Mouse (Mus musculus) liver, embryonic 11.5 days (tissue): ENCODE measurements around the gene Ptx3. TPM values are rescaled to one million over a fixed set of nuclear protein-coding genes. Genes with fewer than 3 reads are reported as not detected.
A peak's percentile ranks its signal among the peaks of the same experiment; 100 is the strongest.

Source experiments
- ATAC-seq: fragments of 200-750 bp; cut with Nextera tagmentation; replicated peaks from 2 replicates; pipeline ENCODE4 v1.8.0; 2017; ENCODE audit warnings: moderate number of reproducible peaks, mild to moderate bottlenecking, moderate TSS enrichment, moderate library complexity; ENCODE audit not compliant: low FRiP score
- DNase-seq: peaks from one replicate; pipeline ENCODE4 v3.0.0-alpha.2; 2017; ENCODE audit warnings: low spot score
- H3K27ac ChIP-seq: fragments of 300-500 bp; sonication (generic); 2 replicates; pipeline ENCODE4 v1.5.1; 2014; ENCODE audit warnings: mild to moderate bottlenecking, low read depth, low read length, control low read depth
- H3K27me3 ChIP-seq: fragments of 300-500 bp; sonication (generic); replicated peaks from 2 replicates; pipeline ENCODE4 v1.6.1; 2014; ENCODE audit warnings: low read length, mixed read lengths; ENCODE audit not compliant: control insufficient read depth, insufficient read depth
- H3K36me3 ChIP-seq: fragments of 300-500 bp; sonication (generic); 2 replicates; pipeline ENCODE4 v1.6.1; 2014; ENCODE audit warnings: mild to moderate bottlenecking, low read length, moderate library complexity, mixed read lengths; ENCODE audit not compliant: control insufficient read depth, insufficient read depth
- H3K4me1 ChIP-seq: fragments of 300-500 bp; sonication (generic); replicated peaks from 2 replicates; pipeline ENCODE4 v1.6.1; 2014; ENCODE audit warnings: low read length, mixed read lengths; ENCODE audit not compliant: control insufficient read depth, insufficient read depth
- H3K4me2 ChIP-seq: fragments of 300-500 bp; sonication (generic); 2 replicates; pipeline ENCODE4 v1.6.1; 2014; ENCODE audit warnings: mild to moderate bottlenecking, control low read depth, moderate library complexity
- H3K4me3 ChIP-seq: fragments of 300-500 bp; sonication (generic); 2 replicates; pipeline ENCODE4 v1.5.1; 2014; ENCODE audit warnings: low read depth, low read length, control low read depth
- H3K9ac ChIP-seq: fragments of 300-500 bp; sonication (generic); 2 replicates; pipeline ENCODE4 v1.6.1; 2014; ENCODE audit warnings: low read depth, low read length, control low read depth
- H3K9me3 ChIP-seq: fragments of 300-500 bp; sonication (generic); 2 replicates; pipeline ENCODE4 v1.6.1; 2016; ENCODE audit warnings: low read length, inconsistent platforms, mixed read lengths; ENCODE audit not compliant: control insufficient read depth
- WGBS: fragments of 180-500 bp; shearing (Covaris S2); extraction: QIAGEN DNeasy Blood & Tissue Kit; methylation state at CpG from one replicate; pipeline ENCODE4 v1.1.7; 2014; 5-methylcytosine and 5-hydroxymethylcytosine counted together
- polyA plus RNA-seq: library from polyadenylated mRNA; unstranded; fragments of >200 nt; fragmentation: Nextera tagmentation; extraction: Ambion mirVana; gene quantifications from 2 replicates; pipeline ENCODE4 v1.2.1, GENCODE M21; 2014

Gene Ptx3
- polyA plus RNA-seq: 1.6 and 1.8 TPM in 2 replicates

- H3K27me3 ChIP-seq: peaks cover 26% of the 10 kb centered on the region
- no peaks in the 10 kb centered on the region for H3K36me3 ChIP-seq
- H3K4me3 ChIP-seq: peak within 1 kb of the TSS; percentile 42
- peak within 1 kb of the TSS; percentile 64 for H3K4me2 ChIP-seq
- H3K27ac ChIP-seq: no peak within 1 kb of the TSS
- H3K9ac ChIP-seq: 0 out of 2 replicates have a peak within 1 kb of the TSS, but pooled peaks have one; percentile 3
- no peak for ATAC-seq
- no peaks in the 10 kb centered on the region for H3K4me1 ChIP-seq
- DNase-seq: peak; percentile 35
- H3K9me3 ChIP-seq: no peaks in the 10 kb centered on the region
- 5% methylated on average over 20 of the region's 20 CpGs for WGBS
These were observed at the start of gene Ptx3 for GRCm38 (mm10) chr3:66219655-66220191. TSS of gene Ptx3 (plus strand) at chr3:66219910.

DNA sequence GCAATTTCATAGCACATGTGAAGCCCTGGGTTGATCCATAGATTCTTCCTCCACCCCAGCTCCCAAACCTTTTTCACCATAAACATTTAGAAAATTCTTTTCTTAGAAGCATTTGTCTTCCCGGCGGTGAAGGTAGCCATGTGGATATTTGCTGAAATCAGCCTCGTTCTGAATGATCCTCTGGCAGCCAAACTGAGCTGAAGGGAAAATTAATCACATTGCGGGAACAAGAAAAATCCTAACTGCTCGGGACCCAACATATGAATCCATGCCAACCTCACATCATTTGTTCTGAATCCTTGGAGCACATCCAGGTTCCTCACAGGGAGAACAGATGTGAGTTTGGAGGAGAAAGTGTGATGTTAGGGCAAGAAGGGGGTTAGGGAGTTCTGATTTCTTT, 46.8 kb upstream of the Ptx3 start:
- Histone ChIP-seq H3K36me3 (no peaks in the 10 kb centered on the region), H3K27ac (no peak overlapping the region), H3K9ac (no peak overlapping the region), H3K27me3 (no peaks in the 10 kb centered on the region), H3K4me2 (no peak overlapping the region), H3K4me1 (no peaks in the 10 kb centered on the region), H3K4me3 (no peak overlapping the region), H3K9me3 (no peaks in the 10 kb centered on the region)
- WGBS: 74% methylated on average over 5 of the region's 5 CpGs
- ATAC-seq (no peak), DNase-seq (no peak)

- Histone ChIP-seq H3K9ac (no peak overlapping the region), H3K27ac (no peak overlapping the region), H3K4me2 (no peak overlapping the region), H3K27me3 (no peaks in the 10 kb centered on the region), H3K4me1 (no peaks in the 10 kb centered on the region), H3K9me3 (no peaks in the 10 kb centered on the region), H3K36me3 (no peaks in the 10 kb centered on the region), H3K4me3 (no peak overlapping the region)
- DNase-seq: no peak
- whole genome bisulfite sequencing: 62% methylated on average over 2 of the region's 2 CpGs
- ATAC-seq: no peak
These were observed 40.1 kb upstream of the Ptx3 start for GRCm38 (mm10) chr3:66179647-66180046.

- Histone ChIP-seq H3K27me3 (no peaks in the 10 kb centered on the region), H3K4me2 (no peak overlapping the region), H3K4me1 (no peaks in the 10 kb centered on the region), H3K9me3 (no peaks in the 10 kb centered on the region), H3K4me3 (no peak overlapping the region), H3K27ac (no peak overlapping the region), H3K9ac (no peak overlapping the region), H3K36me3 (no peaks in the 10 kb centered on the region)
- ATAC-seq (no peak), DNase-seq (no peak)
- 76% methylated on average over 3 of the region's 3 CpGs for WGBS
These were observed 25.7 kb upstream of the Ptx3 start for GRCm38 (mm10) chr3:66193910-66194562.

DNA sequence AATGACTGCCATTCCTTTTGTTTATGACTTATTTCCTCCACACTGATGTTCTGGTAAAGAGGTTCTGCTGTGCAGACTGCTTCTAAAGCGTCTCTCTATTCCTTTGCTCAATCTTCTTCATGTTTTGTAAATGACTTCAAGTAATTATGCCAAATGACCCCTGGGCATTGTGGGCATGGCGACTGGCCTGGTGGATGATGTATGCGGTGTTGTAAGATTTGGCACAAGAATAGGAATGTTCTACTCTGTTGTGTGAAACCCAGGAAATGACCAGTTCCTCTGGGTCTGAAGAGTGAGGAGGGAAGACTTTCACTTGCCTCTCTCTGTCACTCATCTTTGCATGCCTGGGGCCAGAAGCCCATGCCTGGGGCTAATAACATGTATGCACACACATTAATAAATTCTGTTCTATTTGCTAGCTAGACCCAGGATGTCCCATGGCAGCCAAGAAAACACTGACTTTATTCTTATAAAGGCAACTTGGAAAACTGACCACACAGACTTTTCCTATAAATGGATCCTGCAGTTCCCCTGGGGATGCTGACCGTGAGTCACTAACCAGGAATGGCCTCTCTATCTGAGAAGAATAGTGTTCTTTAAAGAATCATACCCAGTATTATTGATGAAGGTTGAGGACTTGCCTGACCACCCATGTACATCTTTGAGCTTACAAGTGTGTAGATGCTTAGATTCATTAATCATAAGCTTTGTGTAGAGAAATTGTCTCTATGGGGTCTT, 10.7 kb upstream of the Ptx3 start:
- Histone ChIP-seq H3K9ac (no peak overlapping the region), H3K4me2 (no peak overlapping the region), H3K9me3 (no peaks in the 10 kb centered on the region), H3K27me3 (no peaks in the 10 kb centered on the region), H3K4me1 (no peaks in the 10 kb centered on the region), H3K36me3 (no peaks in the 10 kb centered on the region), H3K4me3 (no peak overlapping the region), H3K27ac (no peak overlapping the region)
- DNase-seq: no peak
- ATAC-seq: no peak
- 76% methylated on average over 4 of the region's 4 CpGs for WGBS

- ATAC-seq: no peak
- no peak for DNase-seq
- WGBS: 93% methylated on average over 1 of the region's 1 CpGs
- H3K27me3 ChIP-seq: no peaks in the 10 kb centered on the region
- no peak overlapping the region for H3K27ac ChIP-seq
- H3K36me3 ChIP-seq: no peaks in the 10 kb centered on the region
- no peak overlapping the region for H3K4me3 ChIP-seq
- no peaks in the 10 kb centered on the region for H3K4me1 ChIP-seq
- H3K9ac ChIP-seq: no peak overlapping the region
- H3K9me3 ChIP-seq: no peaks in the 10 kb centered on the region
- no peak overlapping the region for H3K4me2 ChIP-seq
These were observed 6.2 kb upstream of the Ptx3 start for GRCm38 (mm10) chr3:66213524-66213923.

DNA sequence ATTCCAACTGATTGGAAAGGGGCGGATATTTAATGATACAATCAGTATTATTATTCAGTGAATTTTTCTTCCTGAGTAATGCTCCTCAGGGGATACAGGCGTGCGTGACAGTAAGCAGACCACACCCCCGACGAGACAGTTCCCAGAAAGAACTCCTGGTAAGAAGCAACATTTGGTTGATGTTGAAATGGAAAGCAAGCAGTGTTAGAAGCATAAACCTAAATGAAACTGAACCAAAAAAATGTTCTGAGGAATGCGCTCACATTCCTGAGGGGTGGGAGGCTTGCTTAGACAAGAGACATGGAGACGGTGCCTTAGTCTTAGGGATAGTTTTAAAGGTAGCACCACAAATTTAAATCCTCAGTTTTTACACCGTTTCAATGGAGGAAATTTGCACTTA, 4.0 kb upstream of the Ptx3 start:
- Histone ChIP-seq H3K9ac (no peak overlapping the region), H3K27me3 (peaks cover 12% of the 10 kb centered on the region), H3K4me3 (no peak overlapping the region), H3K4me1 (no peaks in the 10 kb centered on the region), H3K36me3 (no peaks in the 10 kb centered on the region), H3K9me3 (no peaks in the 10 kb centered on the region), H3K4me2 (no peak overlapping the region), H3K27ac (no peak overlapping the region)
- WGBS: 68% methylated on average over 8 of the region's 8 CpGs
- no peak for ATAC-seq
- no peak for DNase-seq

- no peaks in the 10 kb centered on the region for H3K9me3 ChIP-seq
- ATAC-seq: peak; percentile 54; the same call in 1 of the 2 replicates
- peaks cover 26% of the 10 kb centered on the region for H3K27me3 ChIP-seq
- DNase-seq: peak; percentile 49
- no peak overlapping the region for H3K27ac ChIP-seq
- H3K4me1 ChIP-seq: no peaks in the 10 kb centered on the region
- WGBS: under 1% methylated on average over 54 of the region's 54 CpGs
- H3K9ac ChIP-seq: 0 out of 2 replicates have a peak overlapping the region, but pooled peaks have one; percentile 3
- peak overlapping the region; percentile 64 for H3K4me2 ChIP-seq
- peak overlapping the region; percentile 42 for H3K4me3 ChIP-seq
- H3K36me3 ChIP-seq: no peaks in the 10 kb centered on the region
These were observed 988 bp downstream of the Ptx3 start for GRCm38 (mm10) chr3:66220554-66221242.
